Mouse (Mus musculus): ENCODE data around the gene Adgrl2. TPM values are rescaled to one million over a fixed set of nuclear protein-coding genes. Genes with fewer than 3 reads are reported as not detected.

The Adgrl2 gene
- polyA plus RNA-seq, 1 experiment from 2014 or later: 77.5 TPM

- H3K27me3 ChIP-seq (ENCODE audit: control insufficient read depth, insufficient read depth, low read length): no peaks in the 10 kb centered on the region
- no peak overlapping the region for H3K9ac ChIP-seq (ENCODE audit: low read depth, low read length)
- no peak overlapping the region for H3K4me3 ChIP-seq (ENCODE audit: low read depth, low read length)
- DNase-seq (ENCODE audit: low spot score) (no peak), ATAC-seq (ENCODE audit: low FRiP score) (no peak)
- H3K9me3 ChIP-seq (ENCODE audit: control insufficient read depth, low read length): no peaks in the 10 kb centered on the region
- whole genome bisulfite sequencing: 91% methylated on average over 6 of the region's 6 CpGs
- H3K36me3 ChIP-seq (ENCODE audit: control insufficient read depth, insufficient read depth, low read length): peaks cover 3% of the 10 kb centered on the region
- H3K27ac ChIP-seq (ENCODE audit: low read depth, low read length): no peak overlapping the region
- no peaks in the 10 kb centered on the region for H3K4me1 ChIP-seq (replicated peaks; ENCODE audit: control insufficient read depth, insufficient read depth, low read length)
- no peak overlapping the region for H3K4me2 ChIP-seq (replicated peaks; ENCODE audit: low read depth, low read length)
Observed at GRCm38 (mm10) chr3:148844182-148844581, 146.2 kb downstream of the Adgrl2 start.

DNA sequence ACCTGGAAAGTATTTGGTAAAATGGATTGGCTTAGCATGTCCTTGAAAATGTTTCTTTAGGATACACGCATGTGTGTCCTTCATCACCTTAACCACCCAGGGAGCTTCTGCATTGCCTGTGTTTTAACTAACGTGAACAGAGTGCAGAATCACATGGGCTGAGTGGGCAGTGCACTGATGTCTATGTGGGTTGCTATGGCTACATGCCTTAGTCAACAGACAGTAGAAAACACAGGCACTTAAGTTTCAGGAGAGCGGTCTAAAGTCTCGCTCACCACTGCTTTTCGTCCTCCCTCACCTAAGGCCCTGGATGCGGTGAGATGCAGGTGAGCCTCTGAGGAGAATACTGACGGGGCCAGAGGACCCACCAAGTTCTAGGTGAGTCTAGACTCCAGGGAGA lies 147.8 kb downstream of the Adgrl2 start:
- no peaks in the 10 kb centered on the region for H3K9me3 ChIP-seq (ENCODE audit: control insufficient read depth, low read length)
- no peaks in the 10 kb centered on the region for H3K4me1 ChIP-seq (replicated peaks; ENCODE audit: control insufficient read depth, insufficient read depth, low read length)
- H3K36me3 ChIP-seq (ENCODE audit: control insufficient read depth, insufficient read depth, low read length): peaks cover 5% of the 10 kb centered on the region
- H3K4me2 ChIP-seq (replicated peaks; ENCODE audit: low read depth, low read length): no peak overlapping the region
- no peaks in the 10 kb centered on the region for H3K27me3 ChIP-seq (ENCODE audit: control insufficient read depth, insufficient read depth, low read length)
- ATAC-seq (ENCODE audit: low FRiP score) (0 out of 2 replicates have a peak, but pooled peaks have one; percentile 41), DNase-seq (ENCODE audit: low spot score) (no peak)
- H3K4me3 ChIP-seq (ENCODE audit: low read depth, low read length): no peak overlapping the region
- no peak overlapping the region for H3K9ac ChIP-seq (ENCODE audit: low read depth, low read length)
- WGBS: 82% methylated on average over 7 of the region's 7 CpGs
- H3K27ac ChIP-seq (ENCODE audit: low read depth, low read length): no peak overlapping the region

DNA sequence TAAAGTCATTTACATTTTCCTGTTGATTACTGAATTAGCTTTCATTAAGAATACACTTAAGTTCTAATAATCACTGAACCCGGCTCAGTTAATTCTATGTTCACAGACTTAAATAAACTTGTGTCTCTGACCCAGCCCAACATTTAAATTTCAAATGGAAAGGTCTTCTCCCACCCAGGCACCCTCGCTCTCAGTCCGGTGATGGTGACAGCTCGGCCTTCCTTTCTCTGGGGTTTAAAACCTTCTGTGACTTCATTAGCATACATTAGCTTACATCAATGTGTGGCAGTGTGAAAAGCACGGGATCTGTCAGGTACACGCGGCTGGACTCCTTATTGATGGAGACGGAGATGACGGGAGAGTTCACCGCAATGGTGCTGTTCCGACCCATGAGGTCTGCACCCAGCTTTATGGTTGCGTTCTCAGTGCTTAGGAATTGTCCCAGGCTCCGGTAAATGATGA lies 151.5 kb downstream of the Adgrl2 start:
- H3K27ac ChIP-seq (ENCODE audit: low read depth, low read length): no peak overlapping the region
- DNase-seq (ENCODE audit: low spot score) (no peak), ATAC-seq (ENCODE audit: low FRiP score) (peak; percentile 49)
- H3K36me3 ChIP-seq (ENCODE audit: control insufficient read depth, insufficient read depth, low read length): peaks cover 4% of the 10 kb centered on the region; the same call in 1 of the 2 replicates
- no peak overlapping the region for H3K9ac ChIP-seq (ENCODE audit: low read depth, low read length)
- H3K4me2 ChIP-seq (replicated peaks; ENCODE audit: low read depth, low read length): no peak overlapping the region
- H3K4me1 ChIP-seq (replicated peaks; ENCODE audit: control insufficient read depth, insufficient read depth, low read length): no peaks in the 10 kb centered on the region
- 62% methylated on average over 13 of the region's 13 CpGs for WGBS
- H3K27me3 ChIP-seq (ENCODE audit: control insufficient read depth, insufficient read depth, low read length): no peaks in the 10 kb centered on the region
- H3K4me3 ChIP-seq (ENCODE audit: low read depth, low read length): no peak overlapping the region
- H3K9me3 ChIP-seq (ENCODE audit: control insufficient read depth, low read length): no peaks in the 10 kb centered on the region

DNA sequence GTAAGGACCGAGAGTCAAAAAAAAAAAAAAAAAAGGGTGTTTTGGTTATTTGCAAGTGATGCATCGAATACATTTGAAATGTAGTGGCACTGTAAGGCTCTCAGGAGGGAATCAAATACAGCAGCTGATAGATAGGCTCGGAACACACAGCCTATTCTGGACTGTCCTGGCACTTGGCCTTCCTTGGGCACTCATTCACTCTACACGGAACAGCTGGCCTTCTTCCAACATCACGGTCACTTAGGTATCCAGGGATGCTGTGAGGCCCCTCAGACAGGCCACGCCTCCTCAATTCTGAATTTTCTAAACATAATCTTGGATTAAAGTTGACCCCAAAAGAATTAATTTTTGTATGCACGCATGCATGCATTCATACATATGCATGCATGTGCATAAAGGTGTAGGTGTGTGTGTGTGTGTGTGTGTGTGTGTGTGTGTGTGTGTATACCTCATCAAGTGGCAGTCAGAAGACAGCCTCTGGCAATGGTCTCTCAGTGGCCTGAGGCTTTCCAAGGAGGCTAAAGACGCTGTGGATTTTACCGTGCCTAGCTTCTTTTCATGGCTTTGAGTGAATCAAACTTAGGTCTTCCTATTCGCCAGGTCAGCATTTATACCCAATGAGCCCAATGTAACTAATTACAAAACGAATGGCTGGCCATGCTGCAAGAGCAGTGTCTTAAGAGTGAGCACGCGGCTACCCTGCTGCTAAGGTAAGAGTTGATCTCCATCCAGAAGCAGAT lies 152.1 kb downstream of the Adgrl2 start:
- Histone ChIP-seq H3K4me1 (replicated peaks; ENCODE audit: control insufficient read depth, insufficient read depth, low read length) (no peaks in the 10 kb centered on the region), H3K9ac (ENCODE audit: low read depth, low read length) (no peak overlapping the region), H3K27me3 (ENCODE audit: control insufficient read depth, insufficient read depth, low read length) (no peaks in the 10 kb centered on the region), H3K4me3 (ENCODE audit: low read depth, low read length) (no peak overlapping the region), H3K9me3 (ENCODE audit: control insufficient read depth, low read length) (no peaks in the 10 kb centered on the region), H3K4me2 (replicated peaks; ENCODE audit: low read depth, low read length) (no peak overlapping the region), H3K27ac (ENCODE audit: low read depth, low read length) (no peak overlapping the region), H3K36me3 (ENCODE audit: control insufficient read depth, insufficient read depth, low read length) (peaks cover 9% of the 10 kb centered on the region)
- ATAC-seq (ENCODE audit: low FRiP score) (no peak), DNase-seq (ENCODE audit: low spot score) (no peak)
- 89% methylated on average over 13 of the region's 13 CpGs for whole genome bisulfite sequencing

DNA sequence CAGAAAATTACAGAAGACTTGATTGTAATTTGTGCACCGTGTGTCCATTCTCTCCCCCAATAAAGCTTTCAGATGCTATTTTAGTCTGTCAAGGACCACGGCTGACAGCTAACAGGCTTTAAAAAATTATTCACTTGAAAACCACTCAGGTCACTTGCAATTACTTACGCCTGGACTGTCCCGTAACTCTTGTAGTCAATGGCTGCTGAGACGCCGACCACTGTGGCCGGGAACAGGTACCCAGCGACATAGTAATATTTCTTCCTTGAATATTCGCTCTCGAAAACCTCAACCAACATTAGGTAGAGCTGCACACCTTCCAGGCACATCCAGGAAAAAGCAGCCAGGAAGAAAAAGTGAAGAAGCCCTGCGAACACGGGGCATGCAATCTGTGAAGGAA lies 155.2 kb downstream of the Adgrl2 start:
- Histone ChIP-seq H3K4me2 (replicated peaks; ENCODE audit: low read depth, low read length) (no peak overlapping the region), H3K4me1 (replicated peaks; ENCODE audit: control insufficient read depth, insufficient read depth, low read length) (no peaks in the 10 kb centered on the region), H3K4me3 (ENCODE audit: low read depth, low read length) (no peak overlapping the region), H3K9me3 (ENCODE audit: control insufficient read depth, low read length) (no peaks in the 10 kb centered on the region), H3K27ac (ENCODE audit: low read depth, low read length) (no peak overlapping the region), H3K36me3 (ENCODE audit: control insufficient read depth, insufficient read depth, low read length) (peaks cover 9% of the 10 kb centered on the region), H3K27me3 (ENCODE audit: control insufficient read depth, insufficient read depth, low read length) (no peaks in the 10 kb centered on the region), H3K9ac (ENCODE audit: low read depth, low read length) (no peak overlapping the region)
- WGBS: 93% methylated on average over 12 of the region's 12 CpGs
- no peak for ATAC-seq (ENCODE audit: low FRiP score)
- DNase-seq (ENCODE audit: low spot score): no peak

DNA sequence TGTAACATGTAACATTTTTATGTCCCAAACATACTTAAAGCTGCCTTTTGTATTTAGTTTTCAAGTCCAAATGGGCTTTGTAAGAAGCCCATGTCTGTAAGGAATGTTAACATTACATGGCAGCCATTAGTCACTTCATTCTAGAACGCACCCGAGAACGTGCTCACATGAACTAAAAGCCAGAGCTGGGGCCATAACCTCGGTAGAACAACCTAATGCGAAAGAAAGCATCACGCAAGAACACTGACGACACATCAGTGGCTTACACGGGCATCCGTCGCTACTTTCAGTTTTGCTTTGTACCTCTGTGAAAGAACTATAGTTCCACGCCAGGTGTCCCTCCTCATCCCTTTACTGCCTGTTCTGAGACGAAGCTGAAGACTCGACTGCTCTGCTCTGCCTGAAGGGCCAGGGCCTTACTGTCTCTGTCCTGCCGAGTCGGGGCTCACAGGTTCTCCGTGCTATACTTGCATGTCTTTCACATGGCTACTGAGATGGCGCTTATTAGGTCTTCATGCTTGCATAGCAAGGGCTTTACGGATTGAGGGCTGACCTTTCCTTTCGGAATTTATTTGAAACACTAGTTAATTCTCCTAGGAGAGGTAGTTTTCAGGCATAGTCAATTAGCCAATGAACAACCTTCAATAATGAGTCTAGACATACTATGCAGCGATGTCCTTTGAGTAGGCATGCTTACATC lies 157.1 kb downstream of the Adgrl2 start:
- no peak overlapping the region for H3K4me3 ChIP-seq (ENCODE audit: low read depth, low read length)
- no peak overlapping the region for H3K27ac ChIP-seq (ENCODE audit: low read depth, low read length)
- no peak overlapping the region for H3K9ac ChIP-seq (ENCODE audit: low read depth, low read length)
- H3K27me3 ChIP-seq (ENCODE audit: control insufficient read depth, insufficient read depth, low read length): no peaks in the 10 kb centered on the region
- H3K9me3 ChIP-seq (ENCODE audit: control insufficient read depth, low read length): no peaks in the 10 kb centered on the region
- H3K4me2 ChIP-seq (replicated peaks; ENCODE audit: low read depth, low read length): no peak overlapping the region
- ATAC-seq (ENCODE audit: low FRiP score): no peak
- peaks cover 7% of the 10 kb centered on the region for H3K36me3 ChIP-seq (ENCODE audit: control insufficient read depth, insufficient read depth, low read length)
- no peak for DNase-seq (ENCODE audit: low spot score)
- no peaks in the 10 kb centered on the region for H3K4me1 ChIP-seq (replicated peaks; ENCODE audit: control insufficient read depth, insufficient read depth, low read length)
- WGBS: 96% methylated on average over 20 of the region's 20 CpGs

- ATAC-seq (ENCODE audit: low FRiP score) (no peak), DNase-seq (ENCODE audit: low spot score) (no peak)
- Histone ChIP-seq H3K27ac (ENCODE audit: low read depth, low read length) (no peak overlapping the region), H3K4me2 (replicated peaks; ENCODE audit: low read depth, low read length) (no peak overlapping the region), H3K9ac (ENCODE audit: low read depth, low read length) (no peak overlapping the region), H3K4me1 (replicated peaks; ENCODE audit: control insufficient read depth, insufficient read depth, low read length) (no peaks in the 10 kb centered on the region), H3K9me3 (ENCODE audit: control insufficient read depth, low read length) (no peaks in the 10 kb centered on the region), H3K27me3 (ENCODE audit: control insufficient read depth, insufficient read depth, low read length) (no peaks in the 10 kb centered on the region), H3K36me3 (ENCODE audit: control insufficient read depth, insufficient read depth, low read length) (peaks cover 7% of the 10 kb centered on the region), H3K4me3 (ENCODE audit: low read depth, low read length) (no peak overlapping the region)
- 78% methylated on average over 4 of the region's 4 CpGs for WGBS
Observed at GRCm38 (mm10) chr3:148832001-148832400, 158.4 kb downstream of the Adgrl2 start.

- 89% methylated on average over 10 of the region's 10 CpGs for WGBS
- no peak for DNase-seq (ENCODE audit: low spot score)
- no peak overlapping the region for H3K4me3 ChIP-seq (ENCODE audit: low read depth, low read length)
- H3K36me3 ChIP-seq (ENCODE audit: control insufficient read depth, insufficient read depth, low read length): peaks cover 6% of the 10 kb centered on the region; the same call in 1 of the 2 replicates
- no peak overlapping the region for H3K4me2 ChIP-seq (replicated peaks; ENCODE audit: low read depth, low read length)
- no peak overlapping the region for H3K9ac ChIP-seq (ENCODE audit: low read depth, low read length)
- no peaks in the 10 kb centered on the region for H3K4me1 ChIP-seq (replicated peaks; ENCODE audit: control insufficient read depth, insufficient read depth, low read length)
- ATAC-seq (ENCODE audit: low FRiP score): no peak
- no peaks in the 10 kb centered on the region for H3K9me3 ChIP-seq (ENCODE audit: control insufficient read depth, low read length)
- no peaks in the 10 kb centered on the region for H3K27me3 ChIP-seq (ENCODE audit: control insufficient read depth, insufficient read depth, low read length)
- no peak overlapping the region for H3K27ac ChIP-seq (ENCODE audit: low read depth, low read length)
Observed at GRCm38 (mm10) chr3:148828519-148828918, 161.8 kb downstream of the Adgrl2 start.

- 95% methylated on average over 13 of the region's 13 CpGs for WGBS
- no peak overlapping the region for H3K27ac ChIP-seq (ENCODE audit: low read depth, low read length)
- ATAC-seq (ENCODE audit: low FRiP score): no peak
- H3K9me3 ChIP-seq (ENCODE audit: control insufficient read depth, low read length): no peaks in the 10 kb centered on the region
- no peak overlapping the region for H3K9ac ChIP-seq (ENCODE audit: low read depth, low read length)
- H3K4me2 ChIP-seq (replicated peaks; ENCODE audit: low read depth, low read length): no peak overlapping the region
- peaks cover 10% of the 10 kb centered on the region; the same call in 1 of the 2 replicates for H3K36me3 ChIP-seq (ENCODE audit: control insufficient read depth, insufficient read depth, low read length)
- H3K27me3 ChIP-seq (ENCODE audit: control insufficient read depth, insufficient read depth, low read length): no peaks in the 10 kb centered on the region
- no peaks in the 10 kb centered on the region for H3K4me1 ChIP-seq (replicated peaks; ENCODE audit: control insufficient read depth, insufficient read depth, low read length)
- no peak overlapping the region for H3K4me3 ChIP-seq (ENCODE audit: low read depth, low read length)
- DNase-seq (ENCODE audit: low spot score): no peak
Observed at GRCm38 (mm10) chr3:148823551-148823950, 166.8 kb downstream of the Adgrl2 start.

Data from hindbrain, embryonic 11.5 days (tissue).